Mouse (Mus musculus): ENCODE data around the gene Nipal4.
A peak's percentile ranks its signal among the peaks of the same experiment; 100 is the strongest.

Nipal4 gene

DNA sequence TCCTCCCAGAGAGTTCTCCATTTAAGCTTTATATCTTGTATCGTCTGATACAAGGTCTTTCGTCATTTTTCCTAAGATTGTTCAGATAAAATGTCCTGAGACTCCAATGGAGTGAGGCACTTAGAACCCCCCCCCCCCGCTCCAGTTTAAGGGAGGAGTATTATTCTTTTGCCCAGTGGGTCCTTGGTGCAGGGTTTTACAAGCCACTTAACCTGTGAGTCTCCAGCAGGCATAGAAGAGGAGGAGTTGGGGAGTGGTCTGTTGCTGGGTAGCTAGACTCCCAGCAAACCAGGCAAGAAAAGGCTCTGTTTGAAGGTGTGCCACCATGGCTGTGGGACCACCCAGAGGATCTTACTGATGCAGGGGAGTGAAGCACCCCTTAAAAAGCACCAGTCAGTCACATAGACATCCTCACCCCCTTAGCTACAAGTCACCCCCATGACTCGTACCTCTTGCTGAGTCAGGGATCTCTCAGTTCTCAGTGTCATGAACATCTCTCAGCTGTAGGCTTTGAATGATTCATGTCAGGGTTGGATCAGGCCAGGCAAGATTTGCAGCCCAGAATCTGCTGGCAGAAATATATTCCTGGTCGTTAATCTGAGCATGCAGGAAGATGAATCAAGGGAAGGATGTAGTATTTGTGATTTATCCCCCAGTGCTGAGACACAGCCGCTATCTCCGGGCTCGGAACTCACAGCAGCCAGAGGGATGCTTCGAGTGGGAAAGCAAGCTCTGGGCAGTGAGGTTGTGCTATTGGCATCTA, 50.7 kb downstream of the Nipal4 start:
- DNase-seq (ENCODE audit: low read depth, low spot score) = peak; percentile 67

DNA sequence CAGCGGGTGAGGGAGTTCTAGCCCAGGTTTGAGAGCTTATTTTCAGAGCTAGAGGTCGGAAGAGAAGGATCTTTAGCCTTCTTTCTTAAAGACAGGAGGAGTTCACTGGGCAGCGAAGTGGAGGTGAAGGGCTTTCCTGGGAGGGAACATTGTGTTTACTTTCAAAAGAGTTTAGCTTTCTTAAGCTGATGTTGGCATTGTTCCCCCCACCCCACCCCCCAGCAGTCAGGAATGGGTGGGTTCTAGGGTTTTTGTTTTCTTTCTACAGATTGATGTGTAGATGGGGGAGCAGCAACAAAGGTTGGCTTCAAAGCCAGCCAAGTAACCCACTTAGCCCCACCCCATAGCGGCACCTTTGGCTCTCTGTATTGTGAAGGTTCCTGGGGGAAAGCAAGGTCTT, 51.3 kb downstream of the Nipal4 start:
- DNase-seq (ENCODE audit: low read depth, low spot score) = no peak

- no peak for DNase-seq (ENCODE audit: low read depth, low spot score)
Observed at GRCm38 (mm10) chr11:46114221-46114620, 52.1 kb downstream of the Nipal4 start.

- DNase-seq (ENCODE audit: low read depth, low spot score) = no peak
Observed at GRCm38 (mm10) chr11:46113211-46113610, 53.1 kb downstream of the Nipal4 start.

DNA sequence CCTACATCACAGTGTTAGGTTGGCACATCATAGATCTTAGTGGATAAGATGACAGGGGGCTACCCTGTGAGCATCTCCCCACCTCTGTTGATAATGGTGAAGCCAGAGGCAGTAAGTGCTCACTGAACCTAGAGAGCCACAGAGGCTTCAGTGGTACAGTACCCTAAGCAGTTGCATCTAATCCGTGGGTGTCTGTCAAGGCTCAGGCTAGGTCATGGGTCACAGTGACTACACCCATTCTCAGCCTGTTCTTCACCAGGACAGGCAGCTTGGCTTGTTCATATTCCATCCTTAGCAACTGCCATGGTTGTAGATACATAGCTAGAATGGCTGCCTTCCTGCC, 55.4 kb downstream of the Nipal4 start:
- DNase-seq (ENCODE audit: low read depth, low spot score) = no peak

GRCm38 (mm10) chr11:46110156-46110944, 56.0 kb downstream of the Nipal4 start:
- no peak for DNase-seq (ENCODE audit: low read depth, low spot score)

DNA sequence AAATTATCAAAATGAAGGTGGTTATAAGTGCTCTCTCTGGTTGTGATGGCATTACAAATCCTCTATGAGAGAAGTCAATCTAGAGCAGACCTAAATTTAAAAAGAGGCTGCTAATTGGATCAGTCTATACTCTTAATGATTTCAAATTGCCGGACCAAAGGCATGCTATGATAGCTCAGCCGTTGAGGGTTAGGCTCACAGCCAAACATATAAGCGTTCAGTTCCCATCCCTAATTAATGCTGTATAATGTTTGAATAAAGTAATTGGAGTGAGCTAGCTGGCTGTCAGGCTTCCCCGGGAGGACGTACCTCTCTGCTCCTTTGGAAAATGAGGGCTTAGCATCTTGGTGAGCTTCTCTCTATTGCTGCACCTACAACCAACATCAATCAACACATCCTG, 57.1 kb downstream of the Nipal4 start:
- DNase-seq (ENCODE audit: low read depth, low spot score) = no peak

DNA sequence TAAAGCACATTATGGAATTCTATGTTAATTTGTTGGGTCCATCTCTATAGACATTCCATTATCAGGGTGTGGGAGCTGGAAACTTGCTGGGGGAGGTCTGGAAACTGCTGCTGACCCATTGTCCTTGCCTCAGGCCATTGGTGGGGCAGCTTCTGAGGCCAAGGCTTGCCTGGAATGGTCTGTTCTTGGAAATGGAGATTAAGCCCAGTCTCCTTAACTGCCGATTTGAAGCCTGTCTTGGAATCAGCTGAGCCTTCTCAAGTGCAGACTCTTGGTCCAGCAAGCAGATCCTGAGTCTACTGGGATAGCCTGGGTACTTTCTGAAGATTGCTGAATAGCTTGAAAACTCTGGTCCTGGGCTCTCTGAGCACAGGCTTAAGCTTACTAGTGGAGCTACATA, 59.3 kb downstream of the Nipal4 start:
- DNase-seq (ENCODE audit: low read depth, low spot score) = no peak

DNA sequence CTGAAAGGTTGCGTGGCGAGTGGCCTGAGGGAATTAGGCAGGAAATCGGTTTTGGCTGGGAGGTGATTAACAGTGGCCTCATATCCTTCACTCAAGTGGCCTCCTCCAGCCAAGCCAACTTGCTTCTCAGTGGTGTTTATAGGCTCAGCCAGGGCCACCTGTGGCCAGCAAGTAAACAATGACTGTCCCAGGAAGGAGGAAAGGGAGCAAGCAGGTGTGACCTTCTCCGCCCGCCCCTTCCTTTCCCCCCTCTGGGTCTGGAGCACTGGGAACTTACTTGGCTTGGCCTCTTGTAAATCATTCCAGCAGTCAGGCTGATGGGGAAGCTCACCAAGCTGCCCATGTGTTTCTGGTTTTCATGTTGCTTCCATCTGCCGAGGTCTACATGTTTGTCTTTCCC, 64.2 kb downstream of the Nipal4 start:
- DNase-seq (ENCODE audit: low read depth, low spot score) = no peak

All from 3T3-L1 (cell line).